Mouse (Mus musculus) lung, adult 2 months (tissue): ENCODE data around the gene Trim43a.

Experiments used
- CTCF ChIP-seq: fragments of 200-500 bp; IDR thresholded peaks from 2 replicates; pipeline ENCODE4 v1.5.1; 2011; ENCODE audit warnings: mild to moderate bottlenecking, low read length, control low read depth; ENCODE audit not compliant: insufficient read depth
- POLR2A ChIP-seq: fragments of 200-500 bp; IDR thresholded peaks from 2 replicates; pipeline ENCODE4 v1.6.1; 2011; ENCODE audit warnings: low read depth, mild to moderate bottlenecking, control low read depth, low read length, borderline replicate concordance; ENCODE audit errors: extremely low read depth

GRCm38 (mm10) chr9:88546166-88546565 is 34.5 kb upstream of the Trim43a start:
- TF ChIP-seq POLR2A (no peak), CTCF (peak; percentile 52; the same call in 1 of the 2 replicates)
